Mouse (Mus musculus) intestine, embryonic 14.5 days (tissue): ENCODE measurements around the gene Npc1l1. TPM values are rescaled to one million over a fixed set of nuclear protein-coding genes. Genes with fewer than 3 reads are reported as not detected.

ENCODE experiments used
- ATAC-seq: fragments of 200-750 bp; cut with Nextera tagmentation; replicated peaks from 2 replicates; pipeline ENCODE4 v1.8.0; 2017; ENCODE audit warnings: low read depth, moderate number of reproducible peaks, moderate TSS enrichment, moderate library complexity; ENCODE audit not compliant: low FRiP score, low TSS enrichment
- DNase-seq: peaks from one replicate; pipeline ENCODE4 v3.0.0-alpha.2; 2018; ENCODE audit warnings: low spot score
- H3K27ac ChIP-seq: fragments of 300-500 bp; sonication (generic); 2 replicates; pipeline ENCODE4 v1.5.1; 2014; ENCODE audit warnings: low read depth, mild to moderate bottlenecking, control low read depth
- H3K27me3 ChIP-seq: fragments of 300-500 bp; sonication (generic); replicated peaks from 2 replicates; pipeline ENCODE4 v1.6.1; 2014; ENCODE audit warnings: low read length, control low read depth; ENCODE audit not compliant: control insufficient read depth, insufficient read depth
- H3K36me3 ChIP-seq: fragments of 300-500 bp; sonication (generic); 2 replicates; pipeline ENCODE4 v1.6.1; 2014; ENCODE audit warnings: low read length, control low read depth; ENCODE audit not compliant: control insufficient read depth, insufficient read depth
- H3K4me1 ChIP-seq: fragments of 300-500 bp; sonication (generic); replicated peaks from 2 replicates; pipeline ENCODE4 v1.6.1; 2014; ENCODE audit warnings: low read length, control low read depth, mixed read lengths; ENCODE audit not compliant: control insufficient read depth, insufficient read depth
- H3K4me2 ChIP-seq: fragments of 300-500 bp; sonication (generic); 2 replicates; pipeline ENCODE4 v1.6.1; 2014; ENCODE audit warnings: low read length
- H3K4me3 ChIP-seq: fragments of 300-500 bp; sonication (generic); 2 replicates; pipeline ENCODE4 v1.5.1; 2014; ENCODE audit warnings: low read depth, low read length, control low read depth, mixed read lengths
- H3K9ac ChIP-seq: fragments of 300-500 bp; sonication (generic); 2 replicates; pipeline ENCODE4 v1.6.1; 2014; ENCODE audit warnings: mild to moderate bottlenecking, low read length
- H3K9me3 ChIP-seq: fragments of 300-500 bp; sonication (generic); 2 replicates; pipeline ENCODE4 v1.6.1; 2016; ENCODE audit warnings: low read length, control low read depth; ENCODE audit not compliant: control insufficient read depth
- WGBS: fragments of 180-500 bp; shearing (Covaris S2); extraction: QIAGEN DNeasy Blood & Tissue Kit; methylation state at CpG from one replicate; pipeline ENCODE4 v1.1.7; 2014; 5-methylcytosine and 5-hydroxymethylcytosine counted together
- polyA plus RNA-seq: library from polyadenylated mRNA; unstranded; fragments of >200 nt; fragmentation: Nextera tagmentation; extraction: Ambion mirVana; gene quantifications from 2 replicates; pipeline ENCODE4 v1.2.1, GENCODE M21; 2014

The Npc1l1 gene
- polyA plus RNA-seq, 1 experiment from 2014 or later = 1.3 TPM

DNA sequence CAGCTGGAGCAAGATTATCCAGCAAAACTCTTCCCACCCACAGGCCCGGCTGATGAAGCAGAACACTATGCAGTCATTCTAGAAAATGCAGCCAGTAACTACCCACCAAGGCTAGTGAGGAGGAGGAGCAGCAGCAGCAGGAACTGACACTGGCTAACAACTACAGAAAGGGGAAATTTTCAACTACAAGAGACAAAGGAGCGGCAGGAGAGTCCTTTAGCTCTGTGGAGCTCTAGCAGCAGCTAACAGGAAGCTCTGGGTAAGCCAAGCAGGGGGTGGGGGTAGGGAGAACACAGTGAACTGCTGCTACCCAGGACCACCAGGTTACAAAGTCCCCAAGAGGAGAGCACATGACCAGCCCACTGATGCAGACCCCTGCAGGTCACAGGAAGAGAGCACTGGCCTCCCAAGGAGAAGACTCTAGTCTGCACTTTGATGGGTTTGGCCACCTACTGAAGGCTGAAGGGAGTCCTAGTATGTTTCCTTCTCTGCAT is 51.2 kb downstream of the Npc1l1 start:
- H3K36me3 ChIP-seq = no peaks in the 10 kb centered on the region
- H3K4me1 ChIP-seq = peaks cover 24% of the 10 kb centered on the region
- H3K9me3 ChIP-seq = no peaks in the 10 kb centered on the region
- WGBS = 18% methylated on average over 2 of the region's 2 CpGs
- H3K27me3 ChIP-seq = no peaks in the 10 kb centered on the region
- H3K27ac ChIP-seq = no peak overlapping the region
- no peak overlapping the region for H3K9ac ChIP-seq
- no peak overlapping the region for H3K4me3 ChIP-seq
- H3K4me2 ChIP-seq = no peak overlapping the region
- DNase-seq (no peak), ATAC-seq (no peak)

- H3K36me3 ChIP-seq = no peaks in the 10 kb centered on the region
- H3K4me3 ChIP-seq = no peak overlapping the region
- H3K4me2 ChIP-seq = no peak overlapping the region
- no peak for ATAC-seq
- 82% methylated on average over 8 of the region's 8 CpGs for WGBS
- H3K9ac ChIP-seq = no peak overlapping the region
- no peaks in the 10 kb centered on the region for H3K27me3 ChIP-seq
- H3K9me3 ChIP-seq = no peaks in the 10 kb centered on the region
- no peak overlapping the region for H3K27ac ChIP-seq
- DNase-seq = no peak
- peaks cover 24% of the 10 kb centered on the region for H3K4me1 ChIP-seq
Observed at GRCm38 (mm10) chr11:6177781-6178420, 52.0 kb downstream of the Npc1l1 start.

GRCm38 (mm10) chr11:6175506-6175905 is 54.4 kb downstream of the Npc1l1 start:
- H3K27ac ChIP-seq = no peak overlapping the region
- no peak for DNase-seq
- H3K9ac ChIP-seq = no peak overlapping the region
- ATAC-seq = no peak
- H3K4me2 ChIP-seq = no peak overlapping the region
- no peaks in the 10 kb centered on the region for H3K9me3 ChIP-seq
- H3K36me3 ChIP-seq = no peaks in the 10 kb centered on the region
- H3K4me3 ChIP-seq = no peak overlapping the region
- H3K4me1 ChIP-seq = peaks cover 24% of the 10 kb centered on the region
- WGBS = 50% methylated on average over 1 of the region's 1 CpGs
- no peaks in the 10 kb centered on the region for H3K27me3 ChIP-seq

DNA sequence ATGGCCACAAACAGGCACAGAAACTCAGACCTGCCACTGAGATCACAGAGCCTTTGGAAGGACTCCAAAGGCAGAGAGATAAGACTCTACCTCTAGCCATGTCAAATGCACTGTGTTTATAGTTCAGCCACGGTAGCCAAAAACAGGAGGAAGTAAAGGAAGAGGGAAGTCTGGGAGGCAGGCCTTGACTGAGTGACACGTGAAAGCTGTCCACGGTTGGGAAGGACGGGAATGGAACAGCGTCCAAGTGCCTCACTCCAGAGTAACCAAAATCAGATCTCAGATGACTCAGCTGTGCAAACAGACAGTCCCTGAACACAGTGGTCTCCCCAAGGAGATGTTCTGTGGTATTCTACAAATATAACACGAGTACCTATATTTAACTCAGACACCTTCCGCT is 55.2 kb downstream of the Npc1l1 start:
- no peak overlapping the region for H3K9ac ChIP-seq
- no peak overlapping the region for H3K27ac ChIP-seq
- DNase-seq = no peak
- no peak for ATAC-seq
- no peaks in the 10 kb centered on the region for H3K9me3 ChIP-seq
- WGBS = 63% methylated on average over 7 of the region's 7 CpGs
- H3K4me2 ChIP-seq = no peak overlapping the region
- H3K4me3 ChIP-seq = no peak overlapping the region
- no peaks in the 10 kb centered on the region for H3K36me3 ChIP-seq
- H3K27me3 ChIP-seq = no peaks in the 10 kb centered on the region
- peaks cover 24% of the 10 kb centered on the region for H3K4me1 ChIP-seq

DNA sequence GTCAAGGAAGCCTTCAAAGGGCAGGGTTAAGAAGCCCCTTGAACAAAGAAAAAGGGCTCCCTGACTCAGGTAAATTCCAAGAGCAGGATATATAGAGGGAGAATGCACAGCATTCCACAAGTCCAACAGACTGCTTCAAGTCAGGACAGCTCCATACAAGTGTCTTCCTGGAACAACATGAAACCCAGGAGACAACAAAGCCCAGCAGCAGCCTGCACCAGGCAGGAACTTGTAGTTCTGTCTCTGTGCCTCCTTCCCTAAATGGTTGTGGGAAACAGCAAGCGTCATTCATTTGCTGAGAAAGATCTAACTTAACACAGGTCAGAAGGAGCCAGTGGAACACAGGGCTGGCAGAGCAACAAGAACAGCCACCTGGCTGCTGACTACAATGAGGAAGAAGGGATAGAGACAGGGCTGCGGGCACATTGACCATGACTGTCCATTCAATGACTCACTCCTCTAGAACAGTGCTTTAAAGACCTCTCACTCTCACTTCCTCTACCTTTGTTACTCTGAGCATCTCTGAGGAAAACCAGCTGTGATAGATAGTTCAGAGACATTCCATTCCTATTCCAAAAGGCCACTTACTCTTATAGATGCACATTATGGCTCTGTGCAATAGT is 60.8 kb downstream of the Npc1l1 start:
- Histone ChIP-seq H3K27me3 (no peaks in the 10 kb centered on the region), H3K36me3 (no peaks in the 10 kb centered on the region), H3K9me3 (no peaks in the 10 kb centered on the region), H3K27ac (no peak overlapping the region), H3K9ac (no peak overlapping the region), H3K4me1 (no peaks in the 10 kb centered on the region), H3K4me3 (no peak overlapping the region), H3K4me2 (no peak overlapping the region)
- WGBS = 82% methylated on average over 2 of the region's 2 CpGs
- DNase-seq = no peak
- no peak for ATAC-seq

GRCm38 (mm10) chr11:6166351-6166750 is 63.6 kb downstream of the Npc1l1 start:
- Histone ChIP-seq H3K9me3 (no peaks in the 10 kb centered on the region), H3K4me1 (no peaks in the 10 kb centered on the region), H3K36me3 (no peaks in the 10 kb centered on the region), H3K4me2 (no peak overlapping the region), H3K9ac (no peak overlapping the region), H3K4me3 (no peak overlapping the region), H3K27ac (no peak overlapping the region), H3K27me3 (no peaks in the 10 kb centered on the region)
- ATAC-seq = no peak
- WGBS = 95% methylated on average over 12 of the region's 12 CpGs
- DNase-seq = no peak

- H3K4me1 ChIP-seq = no peaks in the 10 kb centered on the region
- H3K9me3 ChIP-seq = no peaks in the 10 kb centered on the region
- no peak for ATAC-seq
- no peaks in the 10 kb centered on the region for H3K36me3 ChIP-seq
- H3K4me2 ChIP-seq = no peak overlapping the region
- H3K27ac ChIP-seq = no peak overlapping the region
- no peak overlapping the region for H3K4me3 ChIP-seq
- no peak overlapping the region for H3K9ac ChIP-seq
- H3K27me3 ChIP-seq = no peaks in the 10 kb centered on the region
- 91% methylated on average over 7 of the region's 7 CpGs for WGBS
- no peak for DNase-seq
Observed at GRCm38 (mm10) chr11:6165391-6166081, 64.4 kb downstream of the Npc1l1 start.

- H3K27me3 ChIP-seq = no peaks in the 10 kb centered on the region
- H3K27ac ChIP-seq = no peak overlapping the region
- no peaks in the 10 kb centered on the region for H3K36me3 ChIP-seq
- H3K9me3 ChIP-seq = no peaks in the 10 kb centered on the region
- no peak overlapping the region for H3K4me3 ChIP-seq
- H3K9ac ChIP-seq = no peak overlapping the region
- no peak for DNase-seq
- no peak overlapping the region for H3K4me2 ChIP-seq
- H3K4me1 ChIP-seq = no peaks in the 10 kb centered on the region
- 95% methylated on average over 7 of the region's 7 CpGs for WGBS
- no peak for ATAC-seq
Observed at GRCm38 (mm10) chr11:6164781-6165180, 65.2 kb downstream of the Npc1l1 start.
